Mouse (Mus musculus) natural killer cell, adult 2 months (primary cell): Measurements from ENCODE around the gene Comt.

Source experiments
- DNase-seq, 2 experiments: peaks; one replicate each; pipeline ENCODE4 v3.0.0; 2022; ENCODE audit warnings: low spot score in 2 of 2

The Comt gene

DNA sequence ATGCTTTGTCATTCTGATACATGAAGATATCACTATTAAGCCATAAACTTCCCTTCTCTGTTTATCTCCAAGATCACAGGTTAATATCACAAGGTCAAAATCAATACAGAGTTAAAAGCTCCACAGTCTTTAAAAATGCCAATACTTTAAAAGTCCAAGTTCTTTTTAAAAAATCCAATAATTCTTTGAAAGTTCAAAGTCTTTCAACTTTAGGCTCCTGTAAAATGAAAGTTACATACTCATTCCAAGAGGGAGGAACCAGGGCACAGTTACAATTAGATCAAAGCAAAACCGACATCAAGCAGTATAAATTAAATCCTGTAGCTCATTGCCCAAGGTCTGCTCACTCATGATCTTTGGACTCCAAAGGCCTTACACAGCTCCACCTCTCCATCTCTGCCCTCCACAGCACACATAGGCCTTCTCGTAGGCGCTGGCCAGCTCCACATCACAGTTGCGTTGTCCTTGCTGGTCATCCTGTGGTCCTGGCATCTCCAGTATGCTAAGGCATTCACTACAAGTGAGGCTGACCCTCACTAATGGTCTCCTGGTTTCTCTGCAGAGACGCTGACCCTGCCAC lies 6.8 kb upstream of the Comt start:
- DNase-seq = no peak

DNA sequence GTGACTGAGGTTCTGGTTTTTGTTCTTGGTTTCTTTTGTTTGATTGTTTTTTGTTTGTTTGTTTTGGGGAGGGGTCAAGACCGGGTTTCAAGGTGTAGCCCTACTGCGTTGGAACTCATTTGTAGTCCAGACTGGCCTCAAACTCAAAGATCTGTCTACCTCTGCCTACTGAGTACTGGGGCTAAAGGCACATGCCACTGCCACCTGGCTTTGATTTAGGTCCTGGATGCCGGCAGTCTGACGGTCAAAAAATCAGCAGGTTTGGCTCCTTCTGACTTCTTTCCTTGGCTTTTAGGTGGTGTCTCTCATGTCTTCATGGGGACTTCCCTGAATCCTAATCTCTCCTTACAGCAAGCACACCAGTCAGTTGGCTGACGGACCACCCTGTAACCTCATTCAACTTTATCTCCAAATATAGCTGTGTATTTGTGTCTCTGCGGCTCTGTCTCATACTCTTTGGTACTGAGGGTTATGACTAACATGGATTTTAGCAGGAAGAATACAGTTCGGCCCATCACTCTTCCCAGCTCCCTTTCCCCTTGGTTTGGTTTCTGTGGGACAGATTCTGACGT lies 4.1 kb upstream of the Comt start:
- DNase-seq = no peak

GRCm38 (mm10) chr16:18429641-18430040 lies 3.0 kb upstream of the Comt start:
- no peak for DNase-seq

- DNase-seq = no peak
Measured at GRCm38 (mm10) chr16:18428516-18429042, 1.9 kb upstream of the Comt start.

GRCm38 (mm10) chr16:18428011-18428515 lies 1.4 kb upstream of the Comt start:
- no peak for DNase-seq

DNA sequence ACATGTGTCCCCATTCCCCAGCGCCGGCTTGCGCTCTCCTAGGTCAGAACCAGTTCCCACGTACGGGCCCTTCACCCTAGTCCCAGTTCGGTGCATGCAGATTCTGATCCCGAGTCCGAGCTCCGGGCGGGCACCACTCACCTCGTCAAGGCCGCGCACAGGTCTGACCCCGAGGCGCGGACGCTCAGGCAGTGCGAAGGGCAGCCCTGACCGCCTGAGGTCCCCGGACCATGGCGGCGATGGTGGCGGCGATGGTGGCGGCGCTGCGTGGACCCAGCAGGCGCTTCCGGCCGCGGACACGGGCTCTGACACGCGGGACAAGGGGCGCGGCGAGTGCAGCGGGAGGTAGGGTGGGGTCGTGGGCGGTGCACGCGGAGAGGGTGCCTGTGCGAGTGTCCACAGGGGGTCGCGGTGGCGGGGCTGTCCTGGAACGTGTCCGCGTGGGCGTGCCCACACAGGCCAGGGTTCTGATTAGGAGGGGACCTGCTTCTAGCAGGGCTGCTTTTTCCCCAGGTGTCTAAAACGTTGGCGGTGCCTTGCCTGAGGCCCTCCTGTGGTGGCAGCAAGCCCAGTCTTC lies 349 bp downstream of the Comt start, which contains the start of gene Txnrd2:
Txnrd2 (plus strand) TSS at position 170 of the 577 bp plus-strand sequence.
- peak; percentile 74 for DNase-seq

DNA sequence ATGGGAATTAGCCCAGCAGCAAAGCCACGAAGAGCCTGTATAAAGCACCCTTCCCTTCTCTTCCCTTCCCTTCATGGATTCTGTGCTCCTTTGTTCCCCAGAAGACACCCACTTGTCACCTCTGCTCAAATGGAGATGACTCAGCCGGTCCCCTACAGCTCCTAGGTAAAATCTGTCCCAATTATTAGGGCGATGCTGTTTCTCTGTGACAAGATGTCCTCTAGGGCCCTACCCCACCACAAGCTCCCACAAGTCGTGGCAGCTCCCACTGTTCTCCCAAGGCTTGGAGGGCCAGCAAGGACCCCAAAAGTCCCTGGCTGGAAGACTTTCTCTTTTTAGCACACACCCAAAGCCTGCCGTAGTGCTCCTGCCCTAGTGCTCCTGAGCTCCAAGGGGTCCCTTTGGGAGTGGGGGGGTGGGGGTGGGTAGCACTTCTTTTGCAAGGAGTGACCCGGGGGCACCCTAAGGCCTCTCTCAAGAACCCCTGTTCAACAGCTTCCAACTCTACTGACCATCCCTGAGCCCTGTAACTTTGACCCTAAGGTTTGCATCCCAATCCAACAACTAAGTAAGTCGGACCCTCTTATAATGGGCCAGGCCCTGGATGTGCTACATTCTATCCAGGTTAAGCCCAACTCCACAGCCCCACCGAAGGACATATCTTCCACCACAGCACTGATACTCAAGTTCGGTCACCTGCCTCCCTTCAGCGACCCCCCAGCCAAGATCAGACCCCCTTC lies 1.0 kb downstream of the Comt start:
- no peak for DNase-seq

- DNase-seq = no peak
Measured at GRCm38 (mm10) chr16:18424364-18425045, 2.1 kb downstream of the Comt start.

- DNase-seq = no peak
Measured at GRCm38 (mm10) chr16:18423915-18424265, 2.8 kb downstream of the Comt start.

DNA sequence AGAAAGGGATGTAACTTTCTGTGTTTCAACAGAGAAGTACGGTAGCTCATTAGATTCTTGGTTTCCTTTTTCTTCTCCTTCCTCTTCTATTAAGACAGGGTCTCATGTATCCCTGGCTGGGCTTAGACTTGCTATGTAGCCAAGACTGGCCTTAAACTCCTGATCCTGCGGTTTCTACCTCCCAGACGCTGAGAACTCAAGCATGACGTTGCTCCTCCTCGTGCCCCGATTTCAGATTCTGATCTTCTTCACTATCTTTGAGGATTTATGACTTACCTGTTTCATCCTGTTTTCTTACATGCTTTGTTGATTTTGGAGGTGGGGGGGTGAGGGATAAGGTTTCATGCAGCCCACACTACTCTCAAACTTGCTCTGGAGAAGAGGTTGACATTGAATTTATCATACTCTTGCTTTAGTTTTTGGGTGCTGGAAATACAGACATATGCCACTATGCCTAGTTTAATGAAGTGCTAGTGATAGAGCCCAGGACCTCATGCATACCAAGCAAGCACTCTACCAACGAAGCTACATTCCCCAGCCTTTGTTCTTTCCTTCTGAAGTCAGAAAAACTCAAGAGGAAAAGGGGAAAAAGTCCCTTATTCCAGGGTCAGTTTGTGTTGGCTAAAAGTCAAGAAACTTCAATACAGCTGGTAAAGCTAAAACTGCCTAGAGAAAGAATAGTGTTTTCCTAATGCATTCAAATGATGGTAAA lies 3.3 kb downstream of the Comt start:
- no peak for DNase-seq

- no peak for DNase-seq
Measured at GRCm38 (mm10) chr16:18420571-18420970, 6.1 kb downstream of the Comt start.

DNA sequence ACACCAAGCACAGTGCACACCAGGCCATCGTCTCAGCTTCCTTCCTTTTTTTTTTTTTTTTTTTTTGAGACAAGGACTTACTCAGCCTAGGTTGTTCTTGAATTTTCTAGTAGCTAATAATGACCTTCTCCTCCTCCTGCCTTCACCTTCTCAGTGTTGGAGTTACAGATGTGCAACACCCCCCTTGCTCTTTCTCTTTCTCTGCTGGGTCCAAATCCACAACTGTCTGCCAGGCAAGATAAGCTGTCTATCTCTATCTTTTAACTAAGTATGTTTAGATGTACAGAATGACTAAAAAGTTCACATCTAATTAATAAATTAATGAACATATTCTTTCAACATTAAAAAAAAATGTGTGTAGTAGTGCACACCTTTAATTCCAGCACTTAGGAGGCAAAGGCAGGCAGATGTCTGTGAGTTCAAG lies 7.0 kb downstream of the Comt start:
- DNase-seq = no peak

DNA sequence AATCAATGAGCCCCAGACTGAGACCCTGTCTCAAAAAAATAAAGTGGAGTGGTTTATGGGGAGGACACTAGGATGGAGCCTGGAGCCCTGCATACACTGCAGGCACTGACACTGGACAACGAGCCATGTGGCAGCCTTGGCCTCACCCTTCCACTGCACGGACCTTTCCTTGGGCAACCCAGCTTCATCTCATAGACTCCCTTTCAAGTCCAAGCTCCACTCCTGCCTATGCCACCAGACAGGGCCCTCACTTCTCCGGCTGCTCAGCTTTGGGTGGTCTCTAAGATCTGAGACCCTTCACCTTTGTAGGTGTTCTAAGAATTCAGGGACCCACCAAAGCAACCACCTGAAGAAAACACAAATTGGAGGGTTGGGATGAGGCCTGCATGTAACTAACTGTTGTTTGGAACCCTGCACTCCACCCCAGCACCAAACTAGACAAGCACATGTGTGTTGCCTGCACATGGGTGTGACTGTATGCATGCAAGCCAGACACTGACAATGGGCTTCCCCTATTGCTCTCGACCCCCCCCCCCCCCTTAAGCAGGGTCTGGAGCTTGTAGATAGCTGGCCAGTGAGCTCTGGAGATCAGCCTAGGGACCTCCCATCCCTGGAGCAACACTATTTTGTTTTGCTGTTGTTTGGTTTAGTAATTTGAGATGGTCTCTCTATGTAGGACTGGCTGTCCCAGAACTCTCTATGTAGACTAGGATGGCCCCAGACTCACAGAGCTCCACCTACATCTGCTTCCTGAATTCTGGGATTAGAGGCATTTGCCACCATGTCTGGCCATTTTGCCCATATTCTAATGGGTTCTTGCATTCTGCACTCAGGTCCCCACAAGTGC lies 7.7 kb downstream of the Comt start:
- DNase-seq = no peak

DNA sequence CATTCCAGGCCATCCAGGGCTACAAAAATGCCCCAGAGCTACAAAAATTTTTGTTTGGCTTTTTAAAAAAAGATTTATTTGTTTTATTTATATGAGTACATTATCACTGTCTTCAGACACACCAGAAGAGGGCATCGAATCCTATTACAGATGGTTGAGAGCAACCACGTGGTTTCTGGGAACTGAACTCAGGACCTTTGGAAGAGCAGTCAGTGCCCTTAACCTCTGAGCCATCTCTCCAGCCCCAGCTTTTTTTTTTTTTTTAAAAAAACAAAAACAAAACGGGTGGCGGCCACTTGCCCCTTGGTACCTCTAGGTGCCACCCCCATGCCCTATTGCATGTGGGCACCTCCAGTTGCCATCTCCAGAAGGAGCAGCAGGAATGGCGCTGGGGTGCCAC lies 9.2 kb downstream of the Comt start:
- no peak for DNase-seq

GRCm38 (mm10) chr16:18416837-18417236 lies 9.8 kb downstream of the Comt start:
- DNase-seq = no peak

- no peak for DNase-seq
Measured at GRCm38 (mm10) chr16:18416094-18416761, 10.4 kb downstream of the Comt start.

GRCm38 (mm10) chr16:18413032-18413816 lies 13.4 kb downstream of the Comt start:
- peak in 1 of 2 experiments; percentile 20 for DNase-seq

DNA sequence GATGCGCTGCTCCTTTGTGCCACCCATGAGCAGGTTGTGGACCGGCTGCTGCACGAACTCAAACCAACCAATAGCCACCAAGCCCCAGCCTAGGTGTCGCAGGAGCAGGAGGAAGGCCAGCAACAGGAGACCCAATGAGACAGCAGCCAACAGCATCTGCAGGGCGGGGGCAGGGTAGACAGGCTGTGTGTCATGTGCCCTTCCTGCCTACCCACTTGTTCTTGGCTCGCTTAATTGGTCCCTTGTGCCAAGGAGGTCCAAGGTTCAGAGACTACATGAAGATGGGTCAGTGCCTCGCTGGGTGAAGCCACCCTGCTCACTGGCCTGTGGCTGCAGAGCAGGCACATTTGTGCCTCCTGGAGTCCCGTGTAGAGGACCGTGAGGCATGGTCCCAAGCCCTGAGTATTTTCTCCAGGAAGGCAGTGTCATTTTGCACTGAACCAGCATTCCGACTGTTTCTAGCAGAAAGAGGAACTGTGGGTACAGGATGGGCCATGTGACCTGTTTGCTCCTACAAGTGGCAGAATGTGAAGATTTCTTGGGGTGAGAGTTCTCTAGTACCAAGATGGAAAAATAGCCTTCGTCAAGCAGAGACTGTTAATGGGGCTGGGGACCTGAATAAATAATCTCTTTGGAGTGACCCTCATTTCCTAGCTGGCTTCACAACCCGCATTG lies 14.7 kb downstream of the Comt start:
- DNase-seq = no peak
